Mouse (Mus musculus) kidney, adult 2 months (tissue): ENCODE measurements around the gene Fam189b. TPM values are rescaled to one million over a fixed set of nuclear protein-coding genes. Genes with fewer than 3 reads are reported as not detected.
A peak's percentile ranks its signal among the peaks of the same experiment; 100 is the strongest.

Experiments
- DNase-seq: peaks from one replicate; pipeline ENCODE4 v3.0.0; 2021
- H3K27ac ChIP-seq: fragments of 200-500 bp; 2 replicates; pipeline ENCODE4 v1.5.1; 2012; ENCODE audit warnings: low read depth, low read length, control low read depth, inconsistent platforms; ENCODE audit not compliant: insufficient read depth
- H3K27me3 ChIP-seq: fragments of 200-500 bp; replicated peaks from 2 replicates; pipeline ENCODE4 v1.6.1; 2012; ENCODE audit warnings: mild to moderate bottlenecking, moderate library complexity, low read length, inconsistent platforms; ENCODE audit not compliant: control insufficient read depth, insufficient read depth
- H3K36me3 ChIP-seq: fragments of 200-500 bp; 2 replicates; pipeline ENCODE4 v1.6.1; 2012; ENCODE audit warnings: mild to moderate bottlenecking, moderate library complexity, low read length, inconsistent platforms; ENCODE audit not compliant: control insufficient read depth, insufficient read depth
- H3K4me1 ChIP-seq: fragments of 200-500 bp; 2 replicates; pipeline ENCODE4 v1.6.1; 2011; ENCODE audit warnings: low read length; ENCODE audit not compliant: control insufficient read depth, insufficient read depth
- H3K4me3 ChIP-seq: fragments of 200-500 bp; 2 replicates; pipeline ENCODE4 v1.5.1; 2011; ENCODE audit warnings: mild to moderate bottlenecking, low read depth, low read length, control low read depth; ENCODE audit not compliant: insufficient read depth
- CTCF ChIP-seq: fragments of 200-500 bp; conservative IDR thresholded peaks from 2 replicates; pipeline ENCODE4 v1.5.1; 2011; ENCODE audit warnings: low read depth, mild to moderate bottlenecking, control low read depth, low read length, moderate library complexity, mixed read lengths; ENCODE audit not compliant: insufficient read depth, insufficient read length
- POLR2A ChIP-seq: fragments of 200-500 bp; IDR thresholded peaks from one replicate; pipeline ENCODE4 v1.6.1; 2011; ENCODE audit warnings: low read depth, low read length, control low read depth
- WGBS: fragments of 180-500 bp; shearing (Covaris S2); methylation state at CpG from one replicate; pipeline ENCODE4 v1.1.7; 2018; 5-methylcytosine and 5-hydroxymethylcytosine counted together
- polyA plus RNA-seq: library from polyadenylated mRNA; depleted of rRNA; stranded (reverse); fragments of >200 nt; gene quantifications from 2 replicates; pipeline ENCODE4 v1.2.3, GENCODE M21; 2012; rRNA removed

Gene Fam189b
- polyA plus RNA-seq, 1 experiment: 18.3 TPM

DNA sequence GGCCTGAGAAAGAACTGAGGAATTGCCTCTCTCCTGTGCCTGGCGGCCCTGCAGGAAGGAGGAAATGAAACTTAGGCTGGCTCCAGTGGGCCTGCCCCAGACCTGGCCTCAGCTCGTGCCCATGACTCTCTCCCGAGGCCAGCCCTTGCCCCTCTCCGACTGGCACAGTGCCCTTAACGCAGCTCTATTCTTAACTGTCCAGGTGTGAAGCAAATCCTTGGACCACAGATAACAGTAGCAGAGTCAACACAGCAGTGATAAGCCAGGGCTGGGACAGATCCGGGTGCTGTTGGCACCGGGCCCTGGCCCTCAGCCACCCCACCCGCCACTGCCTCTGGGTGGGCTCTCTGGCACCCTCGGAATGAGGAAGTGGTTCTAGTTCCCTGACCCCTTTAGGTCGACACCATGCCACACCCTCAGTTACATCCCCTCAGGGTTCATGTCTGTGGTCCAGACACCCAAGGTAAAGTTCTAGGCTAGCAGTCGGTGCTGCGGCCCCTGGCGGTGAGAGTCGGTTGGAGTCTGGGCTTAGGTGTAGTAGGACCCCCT lies 50.7 kb downstream of the Fam189b start:
- Histone ChIP-seq H3K27ac (0 out of 2 replicates have a peak overlapping the region, but pooled peaks have one; percentile 40), H3K4me1 (no peaks in the 10 kb centered on the region), H3K4me3 (no peak overlapping the region), H3K36me3 (no peaks in the 10 kb centered on the region), H3K27me3 (no peaks in the 10 kb centered on the region)
- WGBS: 49% methylated on average over 14 of the region's 14 CpGs
- TF ChIP-seq CTCF (no peak), POLR2A (no peak)
- peak; percentile 31 for DNase-seq

DNA sequence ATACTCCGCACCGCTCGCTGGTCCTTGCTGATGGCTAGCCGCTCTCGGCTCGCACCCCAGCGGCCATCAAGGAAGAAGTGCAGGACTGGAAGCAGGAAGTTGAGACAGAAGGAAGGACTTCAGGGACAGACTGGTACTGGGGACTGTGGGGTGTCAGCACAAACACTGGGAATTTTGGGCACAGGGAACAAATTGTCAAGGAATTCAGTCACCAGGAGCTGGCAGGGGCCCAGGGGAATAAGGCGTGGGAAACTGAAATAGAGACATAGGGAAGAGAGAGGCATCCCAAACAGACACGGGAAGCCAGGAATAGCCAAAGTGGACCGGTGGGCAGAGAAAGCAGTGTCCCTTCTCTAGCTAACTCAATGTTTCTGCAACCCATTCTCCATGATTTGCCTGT lies 53.6 kb downstream of the Fam189b start:
- no peak for DNase-seq
- H3K36me3 ChIP-seq: no peaks in the 10 kb centered on the region
- TF ChIP-seq CTCF: no peak
- TF ChIP-seq POLR2A: no peak
- H3K4me3 ChIP-seq: no peak overlapping the region
- H3K27me3 ChIP-seq: no peaks in the 10 kb centered on the region
- H3K4me1 ChIP-seq: no peaks in the 10 kb centered on the region
- no peak overlapping the region for H3K27ac ChIP-seq
- 89% methylated on average over 10 of the region's 10 CpGs for WGBS

DNA sequence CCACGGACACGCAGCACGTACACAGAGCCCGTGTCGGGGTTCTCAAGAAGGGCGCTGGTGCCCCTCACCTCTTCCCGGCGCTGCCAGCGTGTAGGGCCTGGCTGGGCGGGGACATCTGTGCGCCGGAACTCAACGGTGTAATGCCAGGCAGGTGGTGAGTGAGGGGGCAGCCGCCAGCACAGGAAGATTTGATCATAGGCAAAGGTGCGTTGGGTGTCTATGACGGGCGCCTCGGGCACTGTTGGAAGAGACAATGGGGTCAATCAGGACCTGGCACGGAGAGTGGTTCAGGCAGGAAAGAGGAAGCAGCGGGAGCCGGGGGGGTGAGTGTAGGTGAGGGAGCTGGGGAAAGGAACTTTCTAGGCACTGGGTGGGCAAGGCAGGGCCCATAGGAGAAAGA lies 54.7 kb downstream of the Fam189b start:
- Histone ChIP-seq H3K27ac (no peak overlapping the region), H3K36me3 (no peaks in the 10 kb centered on the region), H3K4me1 (no peaks in the 10 kb centered on the region; the same call in 1 of the 2 replicates), H3K4me3 (no peak overlapping the region), H3K27me3 (no peaks in the 10 kb centered on the region)
- TF ChIP-seq POLR2A (no peak), CTCF (no peak)
- DNase-seq: no peak
- WGBS: 82% methylated on average over 21 of the region's 21 CpGs

DNA sequence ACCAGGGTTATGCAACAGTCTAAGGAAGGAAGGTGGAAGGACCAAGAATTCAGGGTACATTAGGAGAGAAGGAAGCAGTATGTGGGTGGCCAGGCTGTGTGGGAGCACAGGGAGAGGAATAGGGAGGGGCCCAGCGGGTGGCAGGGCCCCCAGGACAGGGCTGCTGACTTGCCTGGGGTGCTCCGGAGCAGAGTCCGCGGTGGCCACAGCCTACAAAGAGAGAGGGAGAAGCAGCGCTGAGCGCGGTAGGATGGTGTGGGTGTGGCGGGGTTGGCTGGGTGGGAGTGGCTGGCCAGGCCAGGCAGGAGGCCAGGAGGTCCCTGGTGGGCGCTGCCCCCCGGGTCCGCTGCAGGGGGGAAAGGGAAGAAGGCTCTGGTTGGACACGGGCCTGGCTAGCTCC lies 55.6 kb downstream of the Fam189b start:
- WGBS: 44% methylated on average over 12 of the region's 12 CpGs
- no peaks in the 10 kb centered on the region for H3K36me3 ChIP-seq
- peak; percentile 35 for DNase-seq
- H3K4me1 ChIP-seq: peaks cover 6% of the 10 kb centered on the region
- TF ChIP-seq CTCF: no peak
- TF ChIP-seq POLR2A: no peak
- no peak overlapping the region for H3K4me3 ChIP-seq
- no peaks in the 10 kb centered on the region for H3K27me3 ChIP-seq
- H3K27ac ChIP-seq: no peak overlapping the region

Other genes starting within 250 kb of the Fam189b start
- gene Ash1l, start 232.5 kb upstream of the Fam189b start, polyA plus RNA-seq: 7.8 and 8.9 TPM in 2 replicates
- gene Dap3, start 232.0 kb upstream of the Fam189b start, polyA plus RNA-seq: 57.0 and 78.0 TPM in 2 replicates
- 33.6 and 34.5 TPM in 2 replicates for gene Rusc1, start 89.8 kb upstream of the Fam189b start, polyA plus RNA-seq
- gene Gm43738, start 82.0 kb upstream of the Fam189b start, polyA plus RNA-seq: not detected in 2 replicates
- gene Fdps, start 81.2 kb upstream of the Fam189b start, polyA plus RNA-seq: 40.3 and 54.9 TPM in 2 replicates
- 79.3 and 96.0 TPM in 2 replicates for gene Pklr, start 47.0 kb upstream of the Fam189b start, polyA plus RNA-seq
- 1.1 and 1.4 TPM in 2 replicates for gene Hcn3, start 22.9 kb upstream of the Fam189b start, polyA plus RNA-seq
- gene Clk2, start 18.3 kb upstream of the Fam189b start, polyA plus RNA-seq: 37.8 and 40.2 TPM in 2 replicates
- 138 and 141 TPM in 2 replicates for gene Scamp3, start 5.7 kb upstream of the Fam189b start, polyA plus RNA-seq
- 61.6 and 65.3 TPM in 2 replicates for gene Gba, start 19.8 kb downstream of the Fam189b start, polyA plus RNA-seq
- gene Thbs3, start 32.0 kb downstream of the Fam189b start, polyA plus RNA-seq: 5.0 and 7.9 TPM in 2 replicates
- 257 and 283 TPM in 2 replicates for gene Mtx1, start 43.9 kb downstream of the Fam189b start, polyA plus RNA-seq
- 45.9 and 53.8 TPM in 2 replicates for gene Muc1, start 45.9 kb downstream of the Fam189b start, polyA plus RNA-seq
- gene Krtcap2, start 62.8 kb downstream of the Fam189b start, polyA plus RNA-seq: 142 and 173 TPM in 2 replicates
- 9.1 and 10.5 TPM in 2 replicates for gene Trim46, start 63.2 kb downstream of the Fam189b start, polyA plus RNA-seq
- 431 and 562 TPM in 2 replicates for gene Dpm3, start 76.2 kb downstream of the Fam189b start, polyA plus RNA-seq
- 109 and 110 TPM in 2 replicates for gene Slc50a1, start 87.4 kb downstream of the Fam189b start, polyA plus RNA-seq
- gene Efna1, start 98.0 kb downstream of the Fam189b start, polyA plus RNA-seq: 54.1 and 59.2 TPM in 2 replicates
- 2.4 and 4.2 TPM in 2 replicates for gene Efna3, start 139.8 kb downstream of the Fam189b start, polyA plus RNA-seq
- gene Efna4, start 154.9 kb downstream of the Fam189b start, polyA plus RNA-seq: 8.2 and 10.4 TPM in 2 replicates
- gene Adam15, start 166.9 kb downstream of the Fam189b start, polyA plus RNA-seq: 95.1 and 111 TPM in 2 replicates
- gene Dcst2, start 178.8 kb downstream of the Fam189b start, polyA plus RNA-seq: 0.38 and 0.41 TPM in 2 replicates
- gene Dcst1, start 182.1 kb downstream of the Fam189b start, polyA plus RNA-seq: 1.8 and 2.2 TPM in 2 replicates
- 54.3 and 58.8 TPM in 2 replicates for gene Zbtb7b, start 211.6 kb downstream of the Fam189b start, polyA plus RNA-seq
- gene Lenep, start 219.7 kb downstream of the Fam189b start, polyA plus RNA-seq: 0.15 TPM in 1 of 2 replicates, not detected in the other
- gene Flad1, start 228.7 kb downstream of the Fam189b start, polyA plus RNA-seq: 54.6 and 56.7 TPM in 2 replicates
- 6.8 and 7.3 TPM in 2 replicates for gene Cks1b, start 235.2 kb downstream of the Fam189b start, polyA plus RNA-seq
- gene Shc1, start 235.3 kb downstream of the Fam189b start, polyA plus RNA-seq: 53.2 and 57.2 TPM in 2 replicates
- gene Pygo2, start 247.1 kb downstream of the Fam189b start, polyA plus RNA-seq: 26.2 and 45.6 TPM in 2 replicates